Mouse (Mus musculus): ENCODE measurements around the gene Zfp563.

DNA sequence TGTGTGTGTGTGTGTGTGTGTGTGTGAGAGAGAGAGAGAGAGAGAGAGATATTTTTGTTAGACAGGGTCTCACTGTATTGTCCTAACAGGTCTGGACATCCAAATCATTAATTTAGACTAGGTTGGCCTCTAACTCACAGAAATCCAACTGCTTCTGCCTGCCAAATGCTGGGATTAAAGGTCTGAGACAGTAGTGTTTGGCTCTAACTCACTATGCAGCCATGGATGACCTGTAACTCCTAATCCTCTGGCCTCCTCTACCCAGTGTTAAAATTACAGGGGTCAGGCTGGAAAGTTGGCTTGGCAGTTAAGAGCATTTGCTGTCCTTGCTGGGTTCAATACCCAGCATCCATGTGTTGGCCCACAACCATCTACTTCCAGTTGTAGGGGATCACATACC, 35.4 kb downstream of the Zfp563 start:
- TF ChIP-seq CTCF (IDR thresholded peaks at IDR 0.05; ENCODE audit: low read depth, low read length) (no peak), EP300 (IDR thresholded peaks at IDR 0.05; ENCODE audit: insufficient read depth, low read depth, low read length) (no peak)

Data from ES-Bruce4 (cell line).